Mouse (Mus musculus) forebrain, embryonic 10.5 days (tissue): ENCODE results near the gene Chrna1. TPM values are rescaled to one million over a fixed set of nuclear protein-coding genes. Genes with fewer than 3 reads are reported as not detected.

Experiments used
- DNase-seq: peaks from one replicate; pipeline ENCODE4 v3.0.0-alpha.2; 2017; ENCODE audit warnings: low spot score; ENCODE audit errors: extremely low spot score
- H3K27ac ChIP-seq: fragments of 300-500 bp; sonication (generic); 2 replicates; pipeline ENCODE4 v1.5.1; 2016; ENCODE audit warnings: mild to moderate bottlenecking
- H3K27me3 ChIP-seq: fragments of 300-500 bp; sonication (generic); 2 replicates; pipeline ENCODE4 v1.6.1; 2016; ENCODE audit warnings: mild to moderate bottlenecking; ENCODE audit not compliant: poor library complexity, severe bottlenecking
- H3K36me3 ChIP-seq: fragments of 300-500 bp; sonication (generic); replicated peaks from 2 replicates; pipeline ENCODE4 v1.6.1; 2016; ENCODE audit warnings: mild to moderate bottlenecking, moderate library complexity
- H3K4me1 ChIP-seq: fragments of 300-500 bp; sonication (generic); 2 replicates; pipeline ENCODE4 v1.6.1; 2016
- H3K4me3 ChIP-seq: fragments of 300-500 bp; sonication (generic); 2 replicates; pipeline ENCODE4 v1.5.1; 2016; ENCODE audit warnings: mild to moderate bottlenecking, moderate library complexity
- H3K9me3 ChIP-seq: fragments of 300-500 bp; sonication (generic); 2 replicates; pipeline ENCODE4 v1.6.1; 2016; ENCODE audit warnings: mild to moderate bottlenecking, moderate library complexity
- WGBS: fragments of 180-500 bp; shearing (Covaris S2); methylation state at CpG from one replicate; pipeline ENCODE4 v1.1.7; 2016; 5-methylcytosine and 5-hydroxymethylcytosine counted together
- polyA plus RNA-seq: library from polyadenylated mRNA; unstranded; fragments of >200 nt; fragmentation: Nextera tagmentation; extraction: Ambion mirVana; gene quantifications from 2 replicates; pipeline ENCODE4 v1.2.1, GENCODE M21; 2016

The Chrna1 gene
- polyA plus RNA-seq, 1 experiment from 2014 or later = 0.76 TPM

GRCm38 (mm10) chr2:73540450-73541162 is 39.5 kb downstream of the Chrna1 start:
- Histone ChIP-seq H3K27me3 (peaks cover 14% of the 10 kb centered on the region; the same call in 1 of the 2 replicates), H3K9me3 (no peaks in the 10 kb centered on the region), H3K4me1 (peaks cover 33% of the 10 kb centered on the region), H3K4me3 (peak overlapping the region; percentile 27; the same call in 1 of the 2 replicates), H3K27ac (0 out of 2 replicates have a peak overlapping the region, but pooled peaks have one; percentile 20), H3K36me3 (no peaks in the 10 kb centered on the region)
- WGBS = 42% methylated on average over 16 of the region's 16 CpGs
- DNase-seq = no peak

- Histone ChIP-seq H3K36me3 (no peaks in the 10 kb centered on the region), H3K4me3 (no peak overlapping the region), H3K27ac (no peak overlapping the region), H3K9me3 (no peaks in the 10 kb centered on the region), H3K4me1 (peaks cover 28% of the 10 kb centered on the region), H3K27me3 (peaks cover 14% of the 10 kb centered on the region; the same call in 1 of the 2 replicates)
- 35% methylated on average over 1 of the region's 1 CpGs for WGBS
- DNase-seq = no peak
These were observed 40.4 kb downstream of the Chrna1 start for GRCm38 (mm10) chr2:73539697-73540096.

GRCm38 (mm10) chr2:73539141-73539540 is 41.0 kb downstream of the Chrna1 start:
- WGBS = 78% methylated on average over 3 of the region's 3 CpGs
- no peak overlapping the region for H3K4me3 ChIP-seq
- no peak overlapping the region for H3K27ac ChIP-seq
- no peak for DNase-seq
- peaks cover 12% of the 10 kb centered on the region; the same call in 1 of the 2 replicates for H3K27me3 ChIP-seq
- peaks cover 28% of the 10 kb centered on the region for H3K4me1 ChIP-seq
- no peaks in the 10 kb centered on the region for H3K36me3 ChIP-seq
- H3K9me3 ChIP-seq = no peaks in the 10 kb centered on the region

- Histone ChIP-seq H3K27me3 (0 out of 2 replicates have a peak, but pooled peaks cover 7% of the 10 kb centered on the region), H3K4me1 (peaks cover 23% of the 10 kb centered on the region), H3K36me3 (no peaks in the 10 kb centered on the region), H3K27ac (no peak overlapping the region), H3K9me3 (no peaks in the 10 kb centered on the region), H3K4me3 (no peak overlapping the region)
- DNase-seq = no peak
- WGBS = 86% methylated on average over 13 of the region's 13 CpGs
These were observed 41.5 kb downstream of the Chrna1 start for GRCm38 (mm10) chr2:73538590-73538989.

- H3K36me3 ChIP-seq = no peaks in the 10 kb centered on the region
- H3K9me3 ChIP-seq = no peaks in the 10 kb centered on the region
- whole genome bisulfite sequencing = 85% methylated on average over 15 of the region's 15 CpGs
- H3K4me3 ChIP-seq = no peak overlapping the region
- no peak for DNase-seq
- no peak overlapping the region for H3K27ac ChIP-seq
- H3K27me3 ChIP-seq = peaks cover 1% of the 10 kb centered on the region; the same call in 1 of the 2 replicates
- H3K4me1 ChIP-seq = peaks cover 15% of the 10 kb centered on the region
These were observed 43.9 kb downstream of the Chrna1 start for GRCm38 (mm10) chr2:73536091-73536783.

GRCm38 (mm10) chr2:73534720-73535119 is 45.4 kb downstream of the Chrna1 start:
- no peak for DNase-seq
- Histone ChIP-seq H3K9me3 (no peaks in the 10 kb centered on the region), H3K4me3 (no peak overlapping the region), H3K27me3 (peaks cover 9% of the 10 kb centered on the region; the same call in 1 of the 2 replicates), H3K36me3 (no peaks in the 10 kb centered on the region), H3K4me1 (peaks cover 14% of the 10 kb centered on the region), H3K27ac (no peak overlapping the region)
- 71% methylated on average over 10 of the region's 10 CpGs for WGBS

- H3K27me3 ChIP-seq = peaks cover 16% of the 10 kb centered on the region
- H3K9me3 ChIP-seq = no peaks in the 10 kb centered on the region
- WGBS = 79% methylated on average over 5 of the region's 5 CpGs
- no peak overlapping the region for H3K4me3 ChIP-seq
- H3K27ac ChIP-seq = no peak overlapping the region
- peaks cover 42% of the 10 kb centered on the region for H3K4me1 ChIP-seq
- peaks cover 8% of the 10 kb centered on the region for H3K36me3 ChIP-seq
- DNase-seq = no peak
These were observed 49.7 kb downstream of the Chrna1 start for GRCm38 (mm10) chr2:73530487-73530886.

- whole genome bisulfite sequencing = 2% methylated on average over 62 of the region's 66 CpGs
- H3K4me3 ChIP-seq = peak within 1 kb of the TSS; percentile 94
- peaks cover 16% of the 10 kb centered on the region for H3K27me3 ChIP-seq
- no peaks in the 10 kb centered on the region for H3K9me3 ChIP-seq
- peaks cover 43% of the 10 kb centered on the region for H3K4me1 ChIP-seq
- peaks cover 8% of the 10 kb centered on the region for H3K36me3 ChIP-seq
- peak within 1 kb of the TSS; percentile 96 for H3K27ac ChIP-seq
- DNase-seq = peak; percentile 79
These were observed 50.5 kb downstream of the Chrna1 start, which contains the start of gene Wipf1 for GRCm38 (mm10) chr2:73529356-73530330. Wipf1 (minus strand) TSS chr2:73529734.

GRCm38 (mm10) chr2:73528516-73529355 is 51.4 kb downstream of the Chrna1 start:
- 1% methylated on average over 56 of the region's 59 CpGs for WGBS
- Histone ChIP-seq H3K27ac (peak overlapping the region; percentile 96), H3K4me1 (peaks cover 50% of the 10 kb centered on the region), H3K36me3 (peaks cover 8% of the 10 kb centered on the region), H3K9me3 (no peaks in the 10 kb centered on the region), H3K27me3 (peaks cover 16% of the 10 kb centered on the region), H3K4me3 (peak overlapping the region; percentile 94)
- peak; percentile 52 for DNase-seq

GRCm38 (mm10) chr2:73527956-73528355 is 52.2 kb downstream of the Chrna1 start:
- no peak overlapping the region for H3K27ac ChIP-seq
- H3K4me1 ChIP-seq = peaks cover 56% of the 10 kb centered on the region
- H3K27me3 ChIP-seq = peaks cover 16% of the 10 kb centered on the region
- no peak for DNase-seq
- peaks cover 8% of the 10 kb centered on the region for H3K36me3 ChIP-seq
- peak overlapping the region; percentile 94 for H3K4me3 ChIP-seq
- WGBS = 92% methylated on average over 11 of the region's 11 CpGs
- no peaks in the 10 kb centered on the region for H3K9me3 ChIP-seq

GRCm38 (mm10) chr2:73526691-73527090 is 53.4 kb downstream of the Chrna1 start:
- no peak overlapping the region for H3K4me3 ChIP-seq
- H3K27me3 ChIP-seq = peaks cover 16% of the 10 kb centered on the region
- H3K36me3 ChIP-seq = peaks cover 8% of the 10 kb centered on the region
- WGBS = 77% methylated on average over 9 of the region's 9 CpGs
- DNase-seq = no peak
- H3K4me1 ChIP-seq = peaks cover 68% of the 10 kb centered on the region
- H3K27ac ChIP-seq = peak overlapping the region; percentile 2; the same call in 1 of the 2 replicates
- no peaks in the 10 kb centered on the region for H3K9me3 ChIP-seq
